Mouse (Mus musculus): ENCODE data around the gene Slfn5.

Gene Slfn5

GRCm38 (mm10) chr11:83013356-83013755, 62.2 kb downstream of the Slfn5 start:
- no peak for DNase-seq (ENCODE audit: extremely low spot score, low read depth, low spot score)

All from hindlimb bud, embryonic 11.5 days (tissue).